Mouse (Mus musculus) hindbrain, embryonic 14.5 days (tissue): ENCODE results near the gene Cdkl4. TPM values are rescaled to one million over a fixed set of nuclear protein-coding genes. Genes with fewer than 3 reads are reported as not detected.
"Not testable (repeated sequence)": the region's sequence is repeated elsewhere in the genome, so short reads cannot be mapped to it uniquely, and the experiment has no call there.

Source experiments
- ATAC-seq: fragments of 200-750 bp; cut with Nextera tagmentation; 2 replicates; pipeline ENCODE4 v1.8.0; 2017; ENCODE audit warnings: moderate number of reproducible peaks, mild to moderate bottlenecking, moderate TSS enrichment, moderate library complexity; ENCODE audit not compliant: low FRiP score
- DNase-seq: peaks from one replicate; pipeline ENCODE4 v3.0.0-alpha.2; 2015; ENCODE audit warnings: low spot score
- H3K27ac ChIP-seq: fragments of 300-500 bp; sonication (generic); 2 replicates; pipeline ENCODE4 v1.5.1; 2014; ENCODE audit warnings: mild to moderate bottlenecking, moderate library complexity
- H3K27me3 ChIP-seq: fragments of 300-500 bp; sonication (generic); 2 replicates; pipeline ENCODE4 v1.6.1; 2014; ENCODE audit warnings: mild to moderate bottlenecking, low read length, mixed read lengths; ENCODE audit not compliant: control insufficient read depth, insufficient read depth
- H3K36me3 ChIP-seq: fragments of 300-500 bp; sonication (generic); replicated peaks from 2 replicates; pipeline ENCODE4 v1.6.1; 2014; ENCODE audit not compliant: control insufficient read depth, insufficient read depth
- H3K4me1 ChIP-seq: fragments of 300-500 bp; sonication (generic); replicated peaks from 2 replicates; pipeline ENCODE4 v1.6.1; 2014; ENCODE audit warnings: antibody characterized with exemption, low read length, mixed read lengths; ENCODE audit not compliant: control insufficient read depth, insufficient read depth
- H3K4me2 ChIP-seq: fragments of 300-500 bp; sonication (generic); replicated peaks from 2 replicates; pipeline ENCODE4 v1.6.1; 2014; ENCODE audit warnings: mild to moderate bottlenecking, moderate library complexity
- H3K4me3 ChIP-seq: fragments of 300-500 bp; sonication (generic); replicated peaks from 2 replicates; pipeline ENCODE4 v1.5.1; 2014; ENCODE audit warnings: mild to moderate bottlenecking, low read length
- H3K9ac ChIP-seq: fragments of 300-500 bp; sonication (generic); 2 replicates; pipeline ENCODE4 v1.6.1; 2014
- H3K9me3 ChIP-seq: fragments of 300-500 bp; sonication (generic); 2 replicates; pipeline ENCODE4 v1.6.1; 2016; ENCODE audit warnings: low read length; ENCODE audit not compliant: control insufficient read depth
- WGBS: fragments of 180-500 bp; shearing (Covaris S2); extraction: QIAGEN DNeasy Blood & Tissue Kit; methylation state at CpG from one replicate; pipeline ENCODE4 v1.1.7; 2014; 5-methylcytosine and 5-hydroxymethylcytosine counted together
- polyA plus RNA-seq: library from polyadenylated mRNA; unstranded; fragments of >200 nt; fragmentation: Nextera tagmentation; extraction: Ambion mirVana; gene quantifications from 2 replicates; pipeline ENCODE4 v1.2.1, GENCODE M21; 2014

Gene Cdkl4
- polyA plus RNA-seq, 1 experiment from 2014 or later: 7.3 TPM

- not testable (repeated sequence) for H3K4me3 ChIP-seq, H3K36me3 ChIP-seq, H3K27ac ChIP-seq, H3K4me1 ChIP-seq, H3K9me3 ChIP-seq, H3K9ac ChIP-seq, H3K4me2 ChIP-seq, DNase-seq, H3K27me3 ChIP-seq, ATAC-seq
- 100% methylated on average over 1 of the region's 2 CpGs for WGBS
These were observed 7.9 kb downstream of the Cdkl4 start for GRCm38 (mm10) chr17:80569718-80570117.

- Histone ChIP-seq H3K36me3 (no peaks in the 10 kb centered on the region), H3K4me3 (no peak overlapping the region), H3K4me1 (no peaks in the 10 kb centered on the region), H3K4me2 (no peak overlapping the region), H3K27me3 (no peaks in the 10 kb centered on the region), H3K9ac (no peak overlapping the region), H3K27ac (no peak overlapping the region), H3K9me3 (no peaks in the 10 kb centered on the region)
- WGBS: 91% methylated on average over 6 of the region's 6 CpGs
- no peak for ATAC-seq
- DNase-seq: no peak
These were observed 8.6 kb downstream of the Cdkl4 start for GRCm38 (mm10) chr17:80568842-80569601.

DNA sequence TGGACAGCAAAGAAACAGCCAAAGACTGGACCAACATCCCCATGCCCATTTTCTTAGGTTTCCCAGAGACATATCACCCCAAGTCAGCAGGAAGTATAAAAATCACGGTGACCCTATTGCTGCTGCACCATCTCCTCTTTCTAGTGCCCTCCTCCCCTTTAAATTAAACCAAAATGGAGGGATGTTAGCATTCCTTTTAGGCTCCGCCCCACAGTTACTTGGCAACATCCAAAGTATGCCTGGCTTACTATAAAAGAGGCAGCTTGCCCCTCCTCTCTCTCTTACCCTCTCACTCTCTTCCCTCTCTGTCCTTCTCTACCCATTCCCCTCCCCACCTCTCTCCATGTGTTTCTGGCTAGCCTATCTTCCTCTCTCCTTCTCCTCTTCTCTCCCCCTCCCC lies 9.2 kb downstream of the Cdkl4 start:
- WGBS: 97% methylated on average over 2 of the region's 2 CpGs
- no peak for ATAC-seq

DNA sequence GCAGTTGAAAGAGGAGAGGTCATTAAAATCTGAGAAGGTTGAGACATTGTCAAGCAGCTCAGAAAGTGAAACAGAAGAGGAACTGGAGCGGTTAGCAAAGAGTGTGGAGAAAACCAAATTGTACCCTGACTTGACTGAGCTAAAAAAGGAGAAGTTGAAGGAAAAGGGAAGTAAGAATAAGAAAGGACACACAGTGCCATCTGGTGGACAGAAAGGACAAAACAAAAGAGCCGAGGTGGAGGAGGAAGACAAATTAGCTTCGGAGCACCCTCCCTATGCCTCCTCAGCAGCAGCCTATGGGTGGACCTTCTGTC lies 13.0 kb downstream of the Cdkl4 start:
- Histone ChIP-seq H3K4me2 (no peak overlapping the region), H3K27me3 (no peaks in the 10 kb centered on the region), H3K4me3 (no peak overlapping the region), H3K36me3 (no peaks in the 10 kb centered on the region), H3K9ac (no peak overlapping the region), H3K9me3 (no peaks in the 10 kb centered on the region), H3K4me1 (no peaks in the 10 kb centered on the region; the same call in 1 of the 2 replicates), H3K27ac (no peak overlapping the region)
- DNase-seq (peak; percentile 28), ATAC-seq (no peak)
- WGBS: 70% methylated on average over 3 of the region's 3 CpGs

More for the DNA sequence above, 9.2 kb downstream of the Cdkl4 start:
- Histone ChIP-seq H3K9me3 (no peaks in the 10 kb centered on the region), H3K4me1 (no peaks in the 10 kb centered on the region), H3K27ac (no peak overlapping the region), H3K4me2 (no peak overlapping the region), H3K36me3 (no peaks in the 10 kb centered on the region), H3K4me3 (no peak overlapping the region), H3K27me3 (no peaks in the 10 kb centered on the region), H3K9ac (no peak overlapping the region)
- no peak for DNase-seq

DNA sequence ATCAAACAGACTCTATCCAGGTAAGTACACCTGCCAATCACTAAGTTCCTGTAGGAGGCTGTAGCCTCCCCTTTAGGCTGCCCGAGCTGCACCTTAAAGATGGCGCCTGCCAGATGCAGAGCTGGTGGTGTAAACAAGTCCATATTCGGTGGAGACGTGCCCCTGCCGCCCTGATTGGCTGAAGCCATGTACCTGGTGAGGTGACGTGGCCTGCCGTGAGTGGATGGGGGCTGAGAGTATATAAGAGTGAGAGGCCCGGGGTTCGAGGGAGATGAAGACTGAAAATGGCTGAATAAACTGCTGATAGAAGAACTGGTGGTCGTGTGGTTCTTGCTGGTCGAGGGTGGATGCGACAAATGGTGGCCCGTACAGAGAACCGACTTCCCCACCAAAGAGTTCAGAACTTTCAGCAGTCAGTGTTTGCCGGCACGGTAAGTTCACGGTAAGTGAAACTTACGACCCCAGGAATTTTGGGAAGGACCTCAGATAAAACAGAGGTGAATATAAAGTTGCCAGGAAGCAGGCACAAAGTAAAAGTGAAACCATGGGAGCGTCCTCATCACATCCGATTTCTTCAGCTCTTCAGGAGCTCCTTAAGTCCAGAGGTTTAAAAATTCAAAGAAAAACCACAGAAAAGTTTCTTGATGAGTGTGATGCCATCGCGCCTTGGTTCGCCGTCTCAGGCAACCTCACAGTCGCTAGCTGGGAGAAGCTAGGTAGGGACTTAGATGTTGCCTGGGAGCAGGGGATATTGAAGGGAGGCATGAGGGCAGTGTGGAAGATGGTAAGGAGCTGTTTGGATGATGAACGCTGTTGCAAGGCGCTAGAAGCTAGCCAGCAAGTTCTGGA lies 13.6 kb downstream of the Cdkl4 start:
- DNase-seq, H3K9ac ChIP-seq, H3K27me3 ChIP-seq, H3K4me1 ChIP-seq, H3K27ac ChIP-seq, H3K9me3 ChIP-seq, H3K4me2 ChIP-seq, H3K36me3 ChIP-seq, H3K4me3 ChIP-seq, ATAC-seq: not testable (repeated sequence)
- 97% methylated on average over 27 of the region's 27 CpGs for WGBS

DNA sequence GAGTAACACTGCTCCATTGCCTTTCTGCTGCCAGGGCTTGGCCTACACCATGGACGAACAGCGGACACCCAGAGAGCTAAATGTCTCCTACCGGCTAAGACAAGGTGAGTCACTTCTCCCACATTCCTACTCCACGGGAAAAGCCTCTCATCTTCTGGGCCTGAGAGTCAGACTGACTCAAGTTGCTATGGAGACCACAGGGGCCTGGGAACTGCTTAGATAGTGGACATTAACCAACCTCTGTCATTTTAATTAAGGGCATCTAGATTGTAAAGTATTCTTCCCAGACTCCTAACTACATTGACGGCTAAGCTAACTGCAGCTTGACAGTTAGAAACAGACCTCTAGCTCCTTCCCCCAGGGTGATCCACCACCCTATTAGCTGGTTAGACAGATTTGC lies 14.8 kb downstream of the Cdkl4 start:
- WGBS: 80% methylated on average over 5 of the region's 5 CpGs
- Histone ChIP-seq H3K9me3 (no peaks in the 10 kb centered on the region), H3K27me3 (no peaks in the 10 kb centered on the region), H3K4me2 (no peak overlapping the region), H3K36me3 (no peaks in the 10 kb centered on the region), H3K4me3 (no peak overlapping the region), H3K4me1 (no peaks in the 10 kb centered on the region; the same call in 1 of the 2 replicates), H3K9ac (no peak overlapping the region), H3K27ac (no peak overlapping the region)
- no peak for ATAC-seq
- no peak for DNase-seq

GRCm38 (mm10) chr17:80560669-80561401 lies 16.8 kb downstream of the Cdkl4 start:
- Histone ChIP-seq H3K4me2 (no peak overlapping the region), H3K36me3 (no peaks in the 10 kb centered on the region), H3K4me1 (no peaks in the 10 kb centered on the region; the same call in 1 of the 2 replicates), H3K4me3 (no peak overlapping the region), H3K9ac (no peak overlapping the region), H3K9me3 (no peaks in the 10 kb centered on the region), H3K27ac (no peak overlapping the region), H3K27me3 (no peaks in the 10 kb centered on the region)
- 24% methylated on average over 12 of the region's 12 CpGs for WGBS
- peak; percentile 71; the same call in 1 of the 2 replicates for ATAC-seq
- peak; percentile 85 for DNase-seq

DNA sequence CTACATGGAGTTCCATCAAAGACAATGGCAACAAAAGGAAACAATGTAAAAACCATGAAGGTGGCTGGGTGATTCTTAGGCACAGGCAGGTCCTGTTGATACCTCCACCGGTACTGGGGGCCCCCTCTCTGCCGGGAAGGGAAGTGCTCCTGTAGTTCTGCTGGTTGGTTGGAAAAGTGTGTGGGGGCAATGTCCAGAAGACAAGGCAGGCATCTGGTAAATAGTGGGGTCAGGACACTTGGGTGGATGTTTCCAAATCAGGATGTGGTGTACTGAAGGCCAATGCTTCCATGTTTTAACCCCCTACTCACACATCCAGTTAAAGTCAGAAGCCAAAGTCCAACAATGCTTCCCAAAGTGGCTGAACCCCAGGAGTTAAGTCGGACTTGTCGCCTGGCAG lies 17.9 kb downstream of the Cdkl4 start:
- Histone ChIP-seq H3K4me2 (no peak overlapping the region), H3K27ac (no peak overlapping the region), H3K4me1 (no peaks in the 10 kb centered on the region; the same call in 1 of the 2 replicates), H3K4me3 (no peak overlapping the region), H3K36me3 (no peaks in the 10 kb centered on the region), H3K9ac (no peak overlapping the region), H3K27me3 (no peaks in the 10 kb centered on the region), H3K9me3 (no peaks in the 10 kb centered on the region)
- ATAC-seq (no peak), DNase-seq (no peak)
- WGBS: 90% methylated on average over 4 of the region's 4 CpGs

- no peaks in the 10 kb centered on the region for H3K36me3 ChIP-seq
- H3K4me2 ChIP-seq: no peak overlapping the region
- no peak overlapping the region for H3K9ac ChIP-seq
- H3K27ac ChIP-seq: no peak overlapping the region
- no peaks in the 10 kb centered on the region for H3K9me3 ChIP-seq
- no peaks in the 10 kb centered on the region for H3K27me3 ChIP-seq
- WGBS: 42% methylated on average over 11 of the region's 11 CpGs
- ATAC-seq (no peak), DNase-seq (peak; percentile 42)
- H3K4me1 ChIP-seq: peaks cover 4% of the 10 kb centered on the region; the same call in 1 of the 2 replicates
- H3K4me3 ChIP-seq: no peak overlapping the region
These were observed 18.6 kb downstream of the Cdkl4 start for GRCm38 (mm10) chr17:80559050-80559449.
